Mouse (Mus musculus) left cerebral cortex, postnatal 4 days (tissue): ENCODE results near the gene Eya4. TPM values are rescaled to one million over a fixed set of nuclear protein-coding genes. Genes with fewer than 3 reads are reported as not detected.
A peak's percentile ranks its signal among the peaks of the same experiment; 100 is the strongest.

Experiments used
- DNase-seq: peaks from one replicate; pipeline ENCODE4 v3.0.0-alpha.2; 2022
- intact Hi-C: fragments of 180-260 bp; cut with DNase I; formaldehyde crosslinking; loops from one replicate; pipeline ENCODE4 v1.15.1; 2025
- total RNA-seq, 2 experiments: library from RNA; stranded (reverse); gene quantifications; 2 replicates each; pipeline ENCODE4 v1.2.3; 2021

The Eya4 gene
- total RNA-seq, 2 experiments from 2014 or later: 4.6 to 5.2 TPM

DNA sequence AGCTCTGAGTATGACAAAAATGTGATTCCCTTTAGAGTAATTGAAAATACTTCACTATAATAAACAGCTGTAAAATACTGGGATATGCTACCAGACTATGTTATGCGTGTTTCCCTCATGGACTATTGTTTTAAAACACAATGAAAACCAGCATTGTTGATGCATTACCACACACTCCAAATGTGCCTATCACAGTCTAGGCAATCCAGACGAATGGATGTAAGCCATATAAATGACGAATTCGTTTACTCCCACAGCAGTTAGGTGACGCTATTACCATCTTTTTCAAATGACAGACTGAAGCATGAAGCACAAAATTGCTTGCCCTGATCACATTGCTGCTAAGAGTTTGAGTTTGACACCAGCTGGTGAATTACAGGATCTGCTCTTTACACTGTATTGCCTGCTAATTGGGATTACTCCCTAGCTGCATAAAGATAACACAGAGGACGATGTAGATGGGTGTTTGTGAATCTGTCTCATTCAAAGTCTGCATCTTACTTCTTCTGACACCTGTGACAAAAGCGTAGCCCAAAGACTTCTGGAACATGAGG, 185.4 kb downstream of the Eya4 start:
- no peak for DNase-seq
- intact Hi-C loops: no loop called here

- DNase-seq: no peak
- intact Hi-C loops: no loop called here
Observed at GRCm38 (mm10) chr10:23159844-23160243, 190.7 kb downstream of the Eya4 start.

GRCm38 (mm10) chr10:23159138-23159537, 191.4 kb downstream of the Eya4 start:
- intact Hi-C loops: no loop called here

GRCm38 (mm10) chr10:23156866-23157625, 193.5 kb downstream of the Eya4 start:
- intact Hi-C loops: no loop called here

More at GRCm38 (mm10) chr10:23159138-23159537, 191.4 kb downstream of the Eya4 start:
- no peak for DNase-seq

DNA sequence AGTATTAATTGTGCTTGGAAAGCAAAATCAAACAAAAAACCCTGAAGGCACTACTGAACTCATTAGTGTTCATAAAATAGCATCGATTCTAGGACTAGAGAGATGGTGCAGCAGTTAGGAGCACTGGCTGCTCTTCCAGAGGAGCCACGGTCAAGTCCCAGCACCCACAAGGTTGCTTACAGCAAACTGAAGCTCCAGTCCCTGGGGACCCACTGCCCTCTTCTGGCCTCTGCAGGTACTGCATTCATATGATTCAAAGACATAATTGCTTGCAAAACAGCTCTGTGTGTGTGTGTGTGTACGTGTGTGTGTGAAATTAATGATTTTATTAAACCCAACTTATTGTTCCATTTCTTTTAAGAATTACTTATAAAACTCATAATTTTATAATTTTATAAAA, 200.2 kb downstream of the Eya4 start:
- intact Hi-C loops: no loop called here
- DNase-seq: no peak

More at GRCm38 (mm10) chr10:23156866-23157625, 193.5 kb downstream of the Eya4 start:
- DNase-seq: no peak

DNA sequence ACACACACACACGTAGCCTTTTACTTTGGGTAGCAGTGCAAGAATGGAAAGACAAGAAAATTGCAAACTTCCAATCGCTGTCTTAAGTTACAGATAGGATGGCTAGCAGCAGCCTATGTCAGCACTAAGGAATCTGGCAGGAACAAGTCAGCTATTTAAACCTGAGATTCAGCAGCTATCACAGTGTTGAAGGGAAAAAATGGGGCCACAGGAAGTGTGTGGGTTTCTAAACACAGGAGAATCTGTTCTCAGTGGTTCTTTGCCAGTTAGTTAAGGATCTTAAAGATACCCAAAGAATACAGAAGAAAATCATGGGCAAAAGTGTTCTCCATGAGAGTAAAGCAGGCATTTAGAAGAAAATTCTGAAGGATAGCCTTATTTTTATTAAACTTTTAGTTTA, 206.0 kb downstream of the Eya4 start:
- no peak for DNase-seq
- intact Hi-C loops: no loop called here

- intact Hi-C loops: no loop called here
Observed at GRCm38 (mm10) chr10:23127947-23128346, 222.6 kb downstream of the Eya4 start.

GRCm38 (mm10) chr10:23127151-23127550, 223.4 kb downstream of the Eya4 start:
- no peak for DNase-seq
- intact Hi-C loops: no loop called here

More at GRCm38 (mm10) chr10:23127947-23128346, 222.6 kb downstream of the Eya4 start:
- DNase-seq: no peak

DNA sequence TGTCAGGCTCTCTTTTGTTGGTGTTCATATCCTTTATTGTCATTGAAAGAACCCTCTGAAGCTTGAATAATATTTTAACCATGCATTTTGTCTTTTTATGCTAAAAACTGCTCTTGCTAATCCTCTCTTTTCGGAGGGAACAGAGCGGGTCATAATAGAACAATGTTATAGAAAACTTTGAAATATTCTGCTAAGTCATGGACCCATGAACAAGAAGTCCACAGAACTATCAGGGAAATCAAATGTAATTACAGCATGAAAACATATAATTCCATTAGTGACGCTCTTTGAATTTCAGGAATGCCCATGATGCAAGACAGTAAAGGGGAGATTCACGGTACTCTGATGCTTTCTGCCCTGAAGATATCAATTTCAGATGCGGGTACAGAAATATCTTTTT, 224.1 kb downstream of the Eya4 start:
- no peak for DNase-seq
- intact Hi-C loops: no loop called here

GRCm38 (mm10) chr10:23120437-23120836, 230.1 kb downstream of the Eya4 start:
- DNase-seq: no peak
- intact Hi-C loops: no loop called here

DNA sequence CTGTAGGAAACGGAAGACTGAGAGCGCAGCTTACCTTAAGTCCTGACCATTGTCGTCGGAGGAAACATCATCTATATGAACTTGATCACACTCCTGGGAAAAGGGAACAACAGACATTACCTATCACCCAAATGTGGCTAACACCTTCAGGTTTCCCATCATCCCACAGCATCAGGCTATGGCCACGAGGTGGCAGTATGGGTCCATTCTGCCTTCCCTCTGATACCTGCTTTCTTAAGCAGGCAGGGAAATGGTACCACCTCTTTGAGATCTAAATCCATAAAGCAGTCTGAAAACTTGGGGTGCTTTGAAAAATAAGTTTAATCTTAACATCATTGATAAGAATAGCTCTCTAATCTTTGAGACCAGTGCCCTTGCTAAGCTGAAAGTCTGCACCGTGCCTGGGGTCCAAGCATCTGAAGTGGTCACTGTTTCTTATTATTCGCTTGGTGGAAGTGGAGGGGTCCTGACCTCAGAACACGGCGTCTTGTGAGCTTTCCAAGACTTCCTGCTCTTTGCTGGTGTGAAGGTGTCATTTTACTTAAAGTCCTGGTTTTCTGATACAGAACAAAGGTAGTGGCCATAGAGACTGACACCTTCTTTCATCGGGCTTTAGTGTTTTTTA, 233.7 kb downstream of the Eya4 start:
- peak; percentile 81 for DNase-seq
- intact Hi-C loops: loop anchor here (5.0 to 10.0 kb wide), 4 partner anchors 288 to 660 kb away; no protein-coding TSS in a partner anchor

DNA sequence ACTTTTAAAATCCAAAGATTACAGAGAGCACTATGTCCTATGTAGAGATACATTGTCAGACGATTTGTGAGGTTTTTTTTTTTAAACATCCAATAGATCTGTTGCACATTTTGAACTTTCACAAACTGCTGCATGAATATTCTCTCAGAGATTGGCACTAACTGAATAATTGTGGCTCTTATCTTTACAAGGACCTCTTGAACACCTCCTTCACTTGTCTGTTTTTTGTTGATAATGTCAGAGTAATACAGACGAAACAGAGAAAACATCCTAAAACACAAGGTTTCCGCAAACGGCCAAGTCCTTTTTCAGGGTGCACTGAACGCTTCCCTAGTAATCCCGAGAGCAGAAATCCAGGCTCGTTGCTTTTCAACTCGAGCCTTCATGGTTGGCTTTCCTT, 234.5 kb downstream of the Eya4 start:
- intact Hi-C loops: loop anchor here (5.0 to 10.0 kb wide), 4 partner anchors 289 to 661 kb away; no protein-coding TSS in a partner anchor

DNA sequence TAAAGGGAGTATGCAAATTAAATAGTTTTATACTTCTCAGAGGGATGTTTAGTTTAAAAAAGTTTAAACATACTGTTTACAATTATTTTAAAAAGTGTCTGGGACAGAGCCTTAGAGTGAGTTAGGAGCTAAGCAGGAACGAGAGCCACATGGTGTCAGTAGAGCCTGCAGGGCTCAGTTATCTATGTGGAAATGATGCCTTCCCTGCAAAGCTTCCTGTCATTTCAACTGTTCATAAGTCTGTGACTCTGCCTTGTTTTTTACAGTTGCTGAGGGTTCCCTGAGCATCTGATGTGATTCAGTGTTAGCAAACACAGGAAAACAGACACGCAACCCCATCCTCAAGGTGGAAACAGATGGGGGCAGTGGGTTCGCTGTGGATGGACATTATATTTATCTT, 235.3 kb downstream of the Eya4 start:
- DNase-seq: no peak
- intact Hi-C loops: loop anchor here (5.0 to 10.0 kb wide), 4 partner anchors 289 to 662 kb away; no protein-coding TSS in a partner anchor

More for the DNA sequence above, 234.5 kb downstream of the Eya4 start:
- DNase-seq: no peak

GRCm38 (mm10) chr10:23108122-23108521, 242.5 kb downstream of the Eya4 start:
- intact Hi-C loops: no loop called here
- peak; percentile 20 for DNase-seq

DNA sequence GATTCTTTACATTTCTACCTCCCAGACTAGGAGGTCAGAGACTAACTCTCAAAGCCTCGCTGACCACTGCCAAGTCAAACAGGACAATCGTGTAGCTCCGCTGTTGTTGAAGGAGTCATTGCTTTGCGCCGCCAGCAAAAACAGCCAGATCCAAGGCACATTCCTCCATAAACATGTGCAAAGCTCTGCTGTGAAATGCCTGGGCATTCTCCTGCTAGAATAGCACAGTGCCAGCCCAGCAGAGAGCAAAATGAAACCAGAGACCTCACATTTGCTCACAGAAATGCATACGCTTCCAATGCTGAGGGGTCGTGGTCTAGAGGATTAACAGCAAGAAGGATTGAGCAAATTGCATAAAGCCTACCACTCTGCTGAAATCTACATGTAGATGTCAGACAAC, 258.1 kb downstream of the Eya4 start:
- no peak for DNase-seq
- intact Hi-C loops: no loop called here

- no peak for DNase-seq
- intact Hi-C loops: no loop called here
Observed at GRCm38 (mm10) chr10:23091552-23091951, 259.0 kb downstream of the Eya4 start.

DNA sequence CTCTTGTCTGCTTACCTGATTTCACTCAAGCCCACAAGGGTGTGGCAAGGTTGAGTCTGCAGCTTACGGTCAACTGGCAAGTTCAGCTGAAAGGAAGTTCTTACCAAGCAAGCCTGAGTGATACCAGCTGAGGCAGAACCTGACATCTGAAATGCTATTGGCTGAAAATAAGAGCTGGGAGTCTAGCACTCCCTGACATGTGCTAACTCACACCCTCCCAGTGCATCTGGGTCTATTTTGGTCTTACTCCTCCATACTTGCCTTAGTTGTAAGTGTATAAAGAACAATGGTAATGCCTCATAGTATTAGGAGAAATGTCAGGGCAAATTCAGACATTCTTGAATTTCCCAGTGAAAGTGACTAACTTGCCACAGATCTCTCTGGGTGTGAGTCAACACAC, 260.3 kb downstream of the Eya4 start:
- no peak for DNase-seq
- intact Hi-C loops: no loop called here

DNA sequence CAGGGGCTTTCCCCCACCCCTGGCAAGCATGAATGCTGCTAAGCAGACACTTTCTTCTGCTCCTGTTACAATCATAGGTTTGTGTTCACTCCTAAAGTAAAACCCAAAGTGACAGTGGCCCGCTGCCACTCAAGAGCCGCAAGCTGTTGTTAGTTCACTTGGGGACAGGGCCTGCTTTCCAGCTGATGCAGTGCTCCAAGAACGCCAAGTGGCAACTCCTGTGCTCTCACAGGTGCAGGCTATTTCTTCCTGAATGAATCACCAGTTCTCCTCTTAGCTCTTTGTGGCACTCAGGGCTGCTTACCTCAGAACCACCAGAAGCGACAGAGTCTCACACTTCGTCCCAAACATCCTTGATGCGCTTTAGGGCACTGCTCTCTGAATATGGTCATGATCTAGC, 261.3 kb downstream of the Eya4 start:
- DNase-seq: no peak
- intact Hi-C loops: loop anchor here (5.0 kb wide), 1 partner anchor 688 kb away; no protein-coding TSS in a partner anchor

DNA sequence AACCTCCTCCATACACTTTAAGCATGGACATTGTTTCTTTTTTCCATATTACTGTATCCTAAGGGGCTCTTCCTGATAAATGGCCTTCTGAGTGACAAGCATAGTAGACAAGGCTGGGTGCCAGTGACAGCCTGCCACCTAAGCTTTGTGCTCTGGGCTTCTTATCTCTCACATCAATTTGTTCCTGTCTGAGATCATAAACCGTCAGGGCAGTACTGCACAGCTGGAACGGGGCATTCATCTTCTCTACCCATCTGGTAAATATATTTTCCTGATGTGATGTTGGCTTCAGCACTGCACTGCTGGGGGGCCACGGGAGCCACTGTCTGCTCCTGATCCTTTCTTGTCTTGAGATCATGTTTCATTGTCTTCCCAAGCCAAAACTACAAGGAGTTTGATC, 261.8 kb downstream of the Eya4 start:
- intact Hi-C loops: loop anchor here (5.0 kb wide), 1 partner anchor 689 kb away; no protein-coding TSS in a partner anchor

DNA sequence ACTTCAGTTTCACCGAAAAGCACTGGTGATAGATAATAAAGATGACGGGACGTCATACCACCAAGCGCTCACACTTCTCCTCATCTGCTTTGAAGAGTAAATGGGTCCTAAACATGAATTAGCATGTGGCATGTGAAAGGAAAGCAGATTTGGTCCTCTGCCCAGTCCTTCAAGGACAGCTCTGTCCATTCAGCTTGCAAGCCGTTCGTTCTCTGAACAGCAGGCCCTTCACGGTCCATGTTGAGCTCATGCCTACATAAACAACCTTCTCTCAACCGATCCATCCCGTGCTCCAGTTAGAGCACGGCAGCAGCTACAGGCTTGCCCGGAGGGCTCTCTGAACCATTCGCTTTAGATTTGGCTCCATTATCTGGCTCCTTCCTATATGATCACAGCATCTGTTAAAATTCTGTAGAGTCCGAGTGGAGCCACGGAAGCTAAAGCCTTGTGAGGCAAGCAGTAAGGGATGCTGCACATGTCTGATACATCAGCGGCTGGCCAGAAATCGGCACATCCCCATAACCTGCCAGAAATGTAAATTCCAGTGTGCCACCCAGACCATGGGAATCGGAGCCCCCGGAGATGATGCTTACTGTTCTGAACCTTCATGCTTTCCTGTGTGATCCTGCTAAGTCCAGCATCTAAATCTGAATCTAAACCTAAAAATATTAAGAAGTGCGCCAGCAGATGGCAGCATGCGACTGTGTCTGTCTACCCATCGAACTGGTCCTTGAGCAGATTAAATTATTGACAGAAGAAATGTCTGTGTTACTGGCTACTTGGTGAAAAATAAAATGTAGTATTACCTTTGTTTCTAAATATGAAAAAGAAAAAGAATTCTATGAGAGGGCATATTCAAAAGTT, 264.0 kb downstream of the Eya4 start:
- DNase-seq: peak; percentile 74
- intact Hi-C loops: loop anchor here (5.0 kb wide), 1 partner anchor 691 kb away; no protein-coding TSS in a partner anchor

More for the DNA sequence above, 261.8 kb downstream of the Eya4 start:
- DNase-seq: no peak

DNA sequence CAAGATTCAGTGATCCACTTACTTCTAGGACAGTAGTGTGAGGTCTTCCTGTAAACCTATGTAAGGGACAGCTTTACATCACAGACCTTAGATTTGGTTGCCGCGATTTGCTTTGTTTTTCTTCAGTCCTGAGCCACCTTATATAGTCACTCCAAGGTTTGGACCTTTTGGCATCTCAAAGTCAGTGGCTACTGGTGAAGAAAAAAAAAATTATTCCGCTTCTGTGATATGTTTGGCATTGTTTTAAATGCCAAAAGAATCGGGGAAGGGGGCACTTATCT, 269.1 kb downstream of the Eya4 start:
- intact Hi-C loops: loop anchor here (5.0 kb wide), 2 partner anchors 304 to 504 kb away; no protein-coding TSS in a partner anchor

More for the DNA sequence above, 269.1 kb downstream of the Eya4 start:
- no peak for DNase-seq
